Mouse (Mus musculus) 3134 (cell line): ENCODE measurements around the gene Hcn3.

ENCODE experiments used
- DNase-seq: peaks from one replicate; pipeline ENCODE4 v3.0.0-alpha.2; 2011; ENCODE audit warnings: low spot score; ENCODE audit not compliant: insufficient read length; ENCODE audit errors: extremely low read depth

The Hcn3 gene

GRCm38 (mm10) chr3:89159616-89160344 is at the start of gene Hcn3:
TSS of gene Hcn3 (minus strand) at chr3:89160196.
- DNase-seq, result no peak

GRCm38 (mm10) chr3:89209731-89210130 is 49.7 kb upstream of the Hcn3 start:
- DNase-seq, result no peak

- no peak for DNase-seq
Observed at GRCm38 (mm10) chr3:89208736-89209135, 48.7 kb upstream of the Hcn3 start.

- DNase-seq, result no peak
Observed at GRCm38 (mm10) chr3:89208075-89208657, 48.2 kb upstream of the Hcn3 start.

- DNase-seq, result no peak
Observed at GRCm38 (mm10) chr3:89206695-89207094, 46.7 kb upstream of the Hcn3 start.

- DNase-seq, result no peak
Observed at GRCm38 (mm10) chr3:89206079-89206478, 46.1 kb upstream of the Hcn3 start.

GRCm38 (mm10) chr3:89203142-89203514 is 43.1 kb upstream of the Hcn3 start:
- no peak for DNase-seq

GRCm38 (mm10) chr3:89202253-89203141 is 42.5 kb upstream of the Hcn3 start, which contains the start of gene Gba:
TSS of gene Gba (plus strand) at chr3:89202928.
- DNase-seq, result peak; percentile 66

- DNase-seq, result no peak
Observed at GRCm38 (mm10) chr3:89199839-89200238, 39.8 kb upstream of the Hcn3 start.

- peak; percentile 94 for DNase-seq
Observed at GRCm38 (mm10) chr3:89195979-89196877, 36.2 kb upstream of the Hcn3 start.

GRCm38 (mm10) chr3:89193853-89194252 is 33.9 kb upstream of the Hcn3 start:
- no peak for DNase-seq

- no peak for DNase-seq
Observed at GRCm38 (mm10) chr3:89193351-89193750, 33.4 kb upstream of the Hcn3 start.

- no peak for DNase-seq
Observed at GRCm38 (mm10) chr3:89190436-89190835, 30.4 kb upstream of the Hcn3 start.

GRCm38 (mm10) chr3:89188478-89188875 is 28.5 kb upstream of the Hcn3 start:
- DNase-seq, result no peak

- no peak for DNase-seq
Observed at GRCm38 (mm10) chr3:89187690-89188477, 27.9 kb upstream of the Hcn3 start.

- no peak for DNase-seq
Observed at GRCm38 (mm10) chr3:89187197-89187596, 27.2 kb upstream of the Hcn3 start.

GRCm38 (mm10) chr3:89183959-89184315 is 23.9 kb upstream of the Hcn3 start:
- DNase-seq, result no peak

GRCm38 (mm10) chr3:89183058-89183958 is 23.3 kb upstream of the Hcn3 start, which contains the start of gene Fam189b:
TSS of gene Fam189b (plus strand) at chr3:89183143.
- DNase-seq, result no peak
